Mouse (Mus musculus) hindbrain, embryonic 13.5 days (tissue): ENCODE results near the gene Gm43191. TPM values are rescaled to one million over a fixed set of nuclear protein-coding genes. Genes with fewer than 3 reads are reported as not detected.
"Not testable (repeated sequence)": the region's sequence is repeated elsewhere in the genome, so short reads cannot be mapped to it uniquely, and the experiment has no call there.

Experiments
- ATAC-seq: fragments of 200-750 bp; cut with Nextera tagmentation; 2 replicates; pipeline ENCODE4 v1.8.0; 2017; ENCODE audit warnings: moderate TSS enrichment; ENCODE audit not compliant: low FRiP score
- H3K27ac ChIP-seq: fragments of 300-500 bp; sonication (generic); 2 replicates; pipeline ENCODE4 v1.5.1; 2015; ENCODE audit warnings: inconsistent platforms, mild to moderate bottlenecking, moderate library complexity
- H3K27me3 ChIP-seq: fragments of 300-500 bp; sonication (generic); 2 replicates; pipeline ENCODE4 v1.6.1; 2015; ENCODE audit warnings: mild to moderate bottlenecking, inconsistent platforms
- H3K36me3 ChIP-seq: fragments of 300-500 bp; sonication (generic); 2 replicates; pipeline ENCODE4 v1.6.1; 2015; ENCODE audit warnings: mild to moderate bottlenecking, inconsistent platforms
- H3K4me1 ChIP-seq: fragments of 300-500 bp; sonication (generic); replicated peaks from 2 replicates; pipeline ENCODE4 v1.6.1; 2015; ENCODE audit warnings: inconsistent platforms
- H3K4me2 ChIP-seq: fragments of 300-500 bp; sonication (generic); 2 replicates; pipeline ENCODE4 v1.6.1; 2015; ENCODE audit warnings: inconsistent platforms, mild to moderate bottlenecking, moderate library complexity
- H3K4me3 ChIP-seq: fragments of 300-500 bp; sonication (generic); 2 replicates; pipeline ENCODE4 v1.5.1; 2015; ENCODE audit warnings: mild to moderate bottlenecking, inconsistent platforms
- H3K9ac ChIP-seq: fragments of 300-500 bp; sonication (generic); 2 replicates; pipeline ENCODE4 v1.6.1; 2015; ENCODE audit warnings: mild to moderate bottlenecking, inconsistent platforms
- H3K9me3 ChIP-seq: fragments of 300-500 bp; sonication (generic); 2 replicates; pipeline ENCODE4 v1.6.1; 2016; ENCODE audit warnings: inconsistent platforms
- WGBS: fragments of 180-500 bp; shearing (Covaris S2); methylation state at CpG from one replicate; pipeline ENCODE4 v1.1.7; 2015; 5-methylcytosine and 5-hydroxymethylcytosine counted together
- polyA plus RNA-seq: library from polyadenylated mRNA; unstranded; fragments of >200 nt; fragmentation: Nextera tagmentation; extraction: Ambion mirVana; gene quantifications from 2 replicates; pipeline ENCODE4 v1.2.1, GENCODE M21; 2015

Gm43191 gene
- polyA plus RNA-seq, 1 experiment from 2014 or later = 0.68 TPM

GRCm38 (mm10) chr3:116658928-116659565 is 22.0 kb downstream of the Gm43191 start:
- whole genome bisulfite sequencing = 72% methylated on average over 15 of the region's 15 CpGs
- H3K9me3 ChIP-seq = no peaks in the 10 kb centered on the region
- ATAC-seq = no peak
- H3K27me3 ChIP-seq = no peaks in the 10 kb centered on the region
- no peaks in the 10 kb centered on the region for H3K36me3 ChIP-seq
- H3K4me1 ChIP-seq = peaks cover 45% of the 10 kb centered on the region
- no peak overlapping the region for H3K27ac ChIP-seq
- no peak overlapping the region for H3K4me3 ChIP-seq
- no peak overlapping the region for H3K9ac ChIP-seq
- H3K4me2 ChIP-seq = no peak overlapping the region

GRCm38 (mm10) chr3:116656184-116656965 is 24.7 kb downstream of the Gm43191 start:
- H3K9ac ChIP-seq = no peak overlapping the region
- H3K36me3 ChIP-seq = no peaks in the 10 kb centered on the region
- no peak overlapping the region for H3K27ac ChIP-seq
- H3K4me3 ChIP-seq = no peak overlapping the region
- no peak for ATAC-seq
- H3K4me1 ChIP-seq = peaks cover 55% of the 10 kb centered on the region
- 82% methylated on average over 7 of the region's 7 CpGs for WGBS
- H3K9me3 ChIP-seq = no peaks in the 10 kb centered on the region
- H3K27me3 ChIP-seq = no peaks in the 10 kb centered on the region
- H3K4me2 ChIP-seq = no peak overlapping the region

GRCm38 (mm10) chr3:116654051-116654450 is 27.0 kb downstream of the Gm43191 start:
- WGBS = 96% methylated on average over 11 of the region's 11 CpGs
- H3K4me3 ChIP-seq, H3K36me3 ChIP-seq, H3K9me3 ChIP-seq, H3K27me3 ChIP-seq, H3K9ac ChIP-seq, ATAC-seq, H3K4me2 ChIP-seq, H3K27ac ChIP-seq: not testable (repeated sequence)
- peaks cover 35% of the 10 kb centered on the region for H3K4me1 ChIP-seq

- Histone ChIP-seq H3K27me3 (no peaks in the 10 kb centered on the region), H3K9me3 (no peaks in the 10 kb centered on the region), H3K9ac (no peak overlapping the region), H3K4me2 (no peak overlapping the region), H3K4me1 (peaks cover 30% of the 10 kb centered on the region), H3K36me3 (peaks cover 12% of the 10 kb centered on the region), H3K4me3 (no peak overlapping the region), H3K27ac (no peak overlapping the region)
- ATAC-seq = no peak
- WGBS = 79% methylated on average over 5 of the region's 5 CpGs
Observed at GRCm38 (mm10) chr3:116653278-116653945, 27.6 kb downstream of the Gm43191 start.

DNA sequence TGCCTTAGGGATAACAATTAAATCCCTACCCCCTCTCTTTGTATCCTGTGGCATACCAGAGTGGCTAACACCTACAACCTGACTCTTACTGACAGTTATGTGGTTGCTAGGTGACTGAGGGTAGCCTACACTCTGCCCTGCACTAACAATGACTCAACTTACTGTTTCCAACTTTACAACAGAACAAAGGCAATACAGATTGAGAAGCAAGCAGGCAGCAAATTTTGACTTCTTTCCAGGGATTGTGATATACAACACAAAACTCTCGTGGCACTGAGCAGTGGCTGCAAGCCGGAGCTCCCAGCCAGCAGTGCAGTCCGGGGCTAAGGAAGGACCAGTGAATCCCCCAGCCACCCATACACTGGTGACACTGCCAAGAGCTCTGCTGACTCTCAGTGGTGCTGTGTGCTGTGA is 29.0 kb downstream of the Gm43191 start:
- H3K4me1 ChIP-seq = peaks cover 17% of the 10 kb centered on the region
- ATAC-seq = peak; percentile 66; the same call in 1 of the 2 replicates
- WGBS = 66% methylated on average over 3 of the region's 3 CpGs

GRCm38 (mm10) chr3:116650698-116651097 is 30.4 kb downstream of the Gm43191 start:
- Histone ChIP-seq H3K4me2 (no peak overlapping the region), H3K9ac (no peak overlapping the region), H3K9me3 (no peaks in the 10 kb centered on the region), H3K27ac (no peak overlapping the region), H3K4me1 (peaks cover 11% of the 10 kb centered on the region), H3K36me3 (peaks cover 31% of the 10 kb centered on the region), H3K4me3 (no peak overlapping the region), H3K27me3 (no peaks in the 10 kb centered on the region)
- 98% methylated on average over 9 of the region's 9 CpGs for WGBS
- ATAC-seq = no peak

More for the DNA sequence above, 29.0 kb downstream of the Gm43191 start:
- Histone ChIP-seq H3K27ac (no peak overlapping the region), H3K27me3 (no peaks in the 10 kb centered on the region), H3K9me3 (no peaks in the 10 kb centered on the region), H3K36me3 (peaks cover 19% of the 10 kb centered on the region), H3K4me3 (no peak overlapping the region), H3K9ac (no peak overlapping the region), H3K4me2 (no peak overlapping the region)

DNA sequence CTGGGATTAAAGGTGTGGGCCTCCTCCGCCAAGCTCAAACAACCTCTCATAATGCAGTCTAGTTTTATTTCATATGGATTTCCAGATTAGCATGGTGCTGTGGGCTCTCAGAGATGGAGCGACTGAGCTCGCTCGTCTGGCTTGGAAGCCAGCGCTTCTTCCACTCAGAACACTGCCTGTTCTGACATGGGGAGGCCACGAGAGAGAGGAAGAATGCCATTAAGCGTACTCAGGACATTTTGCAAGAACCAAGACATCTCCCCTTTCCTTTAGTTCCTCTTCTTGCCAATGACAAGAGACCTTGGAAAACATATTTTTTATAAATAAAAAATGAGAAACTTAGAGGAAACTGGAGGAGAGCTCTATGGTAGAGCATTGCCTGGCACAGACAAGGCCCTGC is 32.3 kb downstream of the Gm43191 start:
- no peaks in the 10 kb centered on the region for H3K9me3 ChIP-seq

DNA sequence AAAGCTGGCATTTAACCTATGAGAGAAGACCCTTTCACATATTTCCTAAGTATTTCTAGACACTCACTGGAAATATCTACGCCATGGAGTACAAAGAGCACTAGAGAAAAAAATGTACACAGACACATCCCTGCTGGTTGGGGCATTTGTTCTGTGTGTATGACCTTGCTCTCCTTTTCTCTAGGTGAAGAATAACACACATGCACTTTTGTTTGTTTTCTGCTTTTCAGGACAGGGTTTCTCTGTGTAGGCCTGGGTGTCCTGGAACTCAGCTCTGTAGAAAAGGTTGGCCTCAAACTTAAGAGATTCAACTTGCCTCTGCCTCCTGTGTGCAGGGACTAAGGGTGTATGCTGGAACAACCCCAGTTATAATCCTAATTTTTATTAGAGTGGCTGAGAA is 34.7 kb downstream of the Gm43191 start:
- H3K4me1 ChIP-seq = no peaks in the 10 kb centered on the region
- 90% methylated on average over 1 of the region's 1 CpGs for WGBS
- H3K4me3 ChIP-seq = no peak overlapping the region
- H3K36me3 ChIP-seq = peaks cover 67% of the 10 kb centered on the region
- H3K4me2 ChIP-seq = no peak overlapping the region
- ATAC-seq = no peak
- no peak overlapping the region for H3K9ac ChIP-seq
- H3K9me3 ChIP-seq = no peaks in the 10 kb centered on the region
- H3K27me3 ChIP-seq = no peaks in the 10 kb centered on the region
- no peak overlapping the region for H3K27ac ChIP-seq

More for the DNA sequence above, 32.3 kb downstream of the Gm43191 start:
- no peak overlapping the region for H3K4me2 ChIP-seq
- H3K36me3 ChIP-seq = peaks cover 47% of the 10 kb centered on the region
- H3K27ac ChIP-seq = no peak overlapping the region
- H3K4me1 ChIP-seq = peaks cover 9% of the 10 kb centered on the region
- WGBS = 94% methylated on average over 7 of the region's 7 CpGs
- H3K9ac ChIP-seq = no peak overlapping the region
- no peak for ATAC-seq
- no peaks in the 10 kb centered on the region for H3K27me3 ChIP-seq
- no peak overlapping the region for H3K4me3 ChIP-seq

DNA sequence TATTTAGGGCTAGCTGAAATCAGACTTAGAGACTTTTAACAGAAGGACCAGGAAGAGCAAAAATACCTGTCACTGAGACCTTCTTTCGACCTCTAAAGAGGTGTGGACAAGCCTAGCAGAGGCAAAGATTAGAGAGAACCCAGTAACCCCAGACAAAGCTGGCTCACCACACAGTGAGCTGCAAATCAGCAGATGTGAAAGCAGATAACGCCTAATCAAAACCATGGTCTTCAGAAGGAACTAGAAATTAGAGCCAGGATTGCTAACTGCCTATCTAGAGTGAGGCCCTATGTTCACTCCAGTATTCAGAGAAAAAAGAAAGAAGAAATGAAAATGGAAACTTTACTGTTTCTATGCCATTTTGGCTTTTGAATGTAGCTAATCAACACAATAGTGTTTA is 38.7 kb downstream of the Gm43191 start:
- Histone ChIP-seq H3K27me3 (no peaks in the 10 kb centered on the region), H3K36me3 (peaks cover 88% of the 10 kb centered on the region), H3K4me1 (no peaks in the 10 kb centered on the region), H3K4me2 (no peak overlapping the region), H3K9ac (no peak overlapping the region), H3K4me3 (no peak overlapping the region), H3K9me3 (no peaks in the 10 kb centered on the region), H3K27ac (no peak overlapping the region)
- WGBS = 95% methylated on average over 2 of the region's 2 CpGs
- no peak for ATAC-seq

DNA sequence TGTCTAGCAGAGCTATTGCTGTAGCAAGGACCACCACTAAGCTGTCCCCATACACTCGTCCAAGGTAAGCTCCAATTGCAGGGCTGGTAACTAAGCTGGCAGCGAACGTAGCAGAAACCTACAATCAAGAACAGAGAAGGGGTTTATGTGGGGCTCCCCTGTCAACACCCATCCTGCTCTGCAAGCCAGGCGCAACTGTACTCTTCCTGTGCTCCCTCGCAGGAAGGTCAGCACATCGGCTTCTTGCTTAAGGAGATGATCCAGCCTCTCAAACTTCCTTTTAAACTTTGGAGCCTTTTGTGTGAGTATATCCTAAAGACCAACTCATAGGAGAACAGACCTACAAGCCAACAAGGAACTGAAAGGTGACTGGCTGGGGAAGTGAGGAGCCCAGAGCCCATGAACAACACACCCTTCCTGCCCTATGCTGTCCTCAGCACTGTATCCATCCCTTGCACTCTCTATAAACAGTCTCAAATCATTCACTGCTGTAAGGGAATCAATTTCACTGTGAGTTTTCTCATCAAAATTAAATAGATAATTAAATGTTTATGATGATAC is 39.2 kb downstream of the Gm43191 start:
- no peak for ATAC-seq
- Histone ChIP-seq H3K4me1 (no peaks in the 10 kb centered on the region), H3K36me3 (peaks cover 89% of the 10 kb centered on the region), H3K4me2 (no peak overlapping the region), H3K27ac (no peak overlapping the region), H3K4me3 (no peak overlapping the region), H3K9ac (no peak overlapping the region), H3K27me3 (no peaks in the 10 kb centered on the region), H3K9me3 (no peaks in the 10 kb centered on the region)
- WGBS = 95% methylated on average over 6 of the region's 6 CpGs

DNA sequence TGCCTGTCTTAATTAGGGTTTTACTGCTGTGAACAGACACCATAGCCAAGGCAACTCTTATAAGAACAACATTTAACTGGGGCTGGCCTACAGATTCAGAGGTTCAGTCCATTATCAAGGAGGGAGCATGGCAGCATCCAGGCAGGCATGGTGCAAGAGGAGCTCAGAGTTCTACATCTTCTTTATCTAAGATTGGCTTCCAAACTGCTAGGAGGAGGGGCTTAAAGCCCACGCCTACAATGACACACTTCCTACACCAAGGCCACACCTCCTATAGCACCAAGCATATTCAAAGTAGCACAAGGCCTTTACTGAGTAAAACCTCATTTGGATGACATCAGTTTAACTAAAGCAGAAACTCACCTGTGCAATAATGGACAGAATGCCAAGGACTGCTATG is 41.0 kb downstream of the Gm43191 start:
- Histone ChIP-seq H3K36me3 (peaks cover 89% of the 10 kb centered on the region), H3K9ac (no peak overlapping the region), H3K27ac (no peak overlapping the region), H3K4me1 (peaks cover 6% of the 10 kb centered on the region), H3K27me3 (no peaks in the 10 kb centered on the region), H3K4me3 (no peak overlapping the region), H3K4me2 (no peak overlapping the region), H3K9me3 (no peaks in the 10 kb centered on the region)
- no peak for ATAC-seq
- 82% methylated on average over 1 of the region's 1 CpGs for WGBS

GRCm38 (mm10) chr3:116638572-116638971 is 42.5 kb downstream of the Gm43191 start:
- ATAC-seq = no peak
- H3K4me2 ChIP-seq = no peak overlapping the region
- WGBS = 91% methylated on average over 7 of the region's 7 CpGs

More at GRCm38 (mm10) chr3:116638572-116638971, 42.5 kb downstream of the Gm43191 start:
- Histone ChIP-seq H3K27ac (no peak overlapping the region), H3K27me3 (no peaks in the 10 kb centered on the region), H3K9ac (no peak overlapping the region), H3K9me3 (no peaks in the 10 kb centered on the region), H3K4me1 (peaks cover 6% of the 10 kb centered on the region), H3K4me3 (no peak overlapping the region), H3K36me3 (peaks cover 92% of the 10 kb centered on the region)
